Mouse (Mus musculus): ENCODE results near the gene Elovl7. TPM values are rescaled to one million over a fixed set of nuclear protein-coding genes. Genes with fewer than 3 reads are reported as not detected.

Gene Elovl7
- polyA plus RNA-seq, 1 experiment, result 13.8 TPM

DNA sequence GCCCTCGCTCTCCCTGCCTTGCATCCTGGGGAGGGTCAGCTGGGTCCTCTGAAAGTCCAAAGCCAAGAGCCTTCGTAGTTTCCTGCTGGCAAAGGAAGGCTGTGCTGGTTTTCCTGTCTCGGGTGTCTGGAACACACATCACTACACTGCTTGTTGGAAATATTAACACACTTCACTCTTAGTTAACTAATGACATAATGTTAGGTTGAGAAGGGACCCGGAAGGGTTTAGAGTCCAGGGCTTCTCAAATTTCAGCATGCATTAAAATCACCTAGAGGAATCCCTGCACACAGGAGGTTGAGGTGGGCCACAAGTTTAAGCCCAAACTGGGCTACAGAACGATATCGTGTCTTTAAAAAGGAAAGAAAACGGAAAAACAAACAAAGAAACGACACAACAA is 58.1 kb downstream of the Elovl7 start:
- no peaks in the 10 kb centered on the region for H3K36me3 ChIP-seq (ENCODE audit: control insufficient read depth, insufficient read depth, low read length, poor library complexity, severe bottlenecking)
- no peak overlapping the region for H3K9ac ChIP-seq (ENCODE audit: low read depth, poor library complexity, severe bottlenecking)
- H3K27ac ChIP-seq (ENCODE audit: insufficient read depth, low read length), result no peak overlapping the region

DNA sequence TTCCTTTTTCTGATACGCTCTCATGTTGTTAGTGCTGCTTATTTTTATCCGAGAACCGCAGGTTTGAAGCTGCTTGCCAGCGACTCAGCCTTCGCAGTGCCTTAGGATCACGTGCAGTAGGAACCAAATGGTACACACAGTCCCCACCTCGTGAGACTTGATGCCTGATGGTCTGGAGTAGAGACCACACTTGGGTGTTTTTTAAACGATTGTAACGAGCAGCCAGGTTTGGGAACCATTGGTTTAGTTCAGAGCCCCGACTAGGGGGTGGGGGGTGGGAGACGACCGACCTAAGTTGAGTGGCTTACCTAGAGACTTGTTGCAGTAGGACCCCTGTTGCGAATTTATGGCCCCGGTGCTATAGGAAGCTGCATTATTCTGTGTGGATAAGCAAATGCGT is 58.8 kb downstream of the Elovl7 start:
- H3K27me3 ChIP-seq (ENCODE audit: control insufficient read depth, insufficient read depth, low read length, poor library complexity, severe bottlenecking), result no peaks in the 10 kb centered on the region
- no peaks in the 10 kb centered on the region for H3K4me1 ChIP-seq (ENCODE audit: control insufficient read depth, insufficient read depth, low read length)
- no peak overlapping the region for H3K9ac ChIP-seq (ENCODE audit: low read depth, poor library complexity, severe bottlenecking)
- no peak overlapping the region for H3K4me3 ChIP-seq (ENCODE audit: low read depth, low read length)
- H3K9me3 ChIP-seq (replicated peaks; ENCODE audit: control insufficient read depth, insufficient read depth, low read length, poor library complexity, severe bottlenecking), result no peaks in the 10 kb centered on the region
- no peak for TF ChIP-seq POLR2A (IDR thresholded peaks at IDR 0.05; ENCODE audit: insufficient read depth, low read length)
- TF ChIP-seq EP300 (IDR thresholded peaks at IDR 0.05; ENCODE audit: insufficient read depth, low read depth, low read length), result no peak
- TF ChIP-seq CTCF (IDR thresholded peaks at IDR 0.05; ENCODE audit: low read depth, low read length), result no peak
- no peaks in the 10 kb centered on the region for H3K36me3 ChIP-seq (ENCODE audit: control insufficient read depth, insufficient read depth, low read length, poor library complexity, severe bottlenecking)
- no peak overlapping the region for H3K27ac ChIP-seq (ENCODE audit: insufficient read depth, low read length)

More for the DNA sequence above, 58.1 kb downstream of the Elovl7 start:
- Histone ChIP-seq H3K4me3 (ENCODE audit: low read depth, low read length) (no peak overlapping the region), H3K9me3 (replicated peaks; ENCODE audit: control insufficient read depth, insufficient read depth, low read length, poor library complexity, severe bottlenecking) (no peaks in the 10 kb centered on the region), H3K4me1 (ENCODE audit: control insufficient read depth, insufficient read depth, low read length) (no peaks in the 10 kb centered on the region), H3K27me3 (ENCODE audit: control insufficient read depth, insufficient read depth, low read length, poor library complexity, severe bottlenecking) (no peaks in the 10 kb centered on the region)
- no peak for TF ChIP-seq CTCF (IDR thresholded peaks at IDR 0.05; ENCODE audit: low read depth, low read length)
- TF ChIP-seq POLR2A (IDR thresholded peaks at IDR 0.05; ENCODE audit: insufficient read depth, low read length), result no peak
- TF ChIP-seq EP300 (IDR thresholded peaks at IDR 0.05; ENCODE audit: insufficient read depth, low read depth, low read length), result no peak

DNA sequence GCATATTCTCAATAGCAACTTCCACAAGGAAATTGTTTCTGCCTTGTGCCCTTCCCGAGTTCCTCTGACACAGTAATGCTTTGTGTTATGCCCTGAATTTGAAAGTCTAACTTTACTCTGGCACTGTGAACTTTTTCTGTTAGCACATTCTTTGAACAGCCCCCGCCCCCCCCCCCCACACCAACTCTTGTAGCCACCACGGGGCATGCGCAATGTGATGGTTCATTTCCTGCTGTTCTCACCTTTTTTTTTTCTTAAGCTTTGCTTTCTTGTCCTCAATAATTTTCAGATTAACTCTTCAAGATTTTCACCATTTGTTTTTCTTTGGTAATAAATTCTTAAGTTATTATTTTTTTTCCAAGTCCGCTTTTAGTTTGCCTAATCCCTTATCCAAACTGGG is 59.3 kb downstream of the Elovl7 start:
- no peaks in the 10 kb centered on the region for H3K4me1 ChIP-seq (ENCODE audit: control insufficient read depth, insufficient read depth, low read length)

DNA sequence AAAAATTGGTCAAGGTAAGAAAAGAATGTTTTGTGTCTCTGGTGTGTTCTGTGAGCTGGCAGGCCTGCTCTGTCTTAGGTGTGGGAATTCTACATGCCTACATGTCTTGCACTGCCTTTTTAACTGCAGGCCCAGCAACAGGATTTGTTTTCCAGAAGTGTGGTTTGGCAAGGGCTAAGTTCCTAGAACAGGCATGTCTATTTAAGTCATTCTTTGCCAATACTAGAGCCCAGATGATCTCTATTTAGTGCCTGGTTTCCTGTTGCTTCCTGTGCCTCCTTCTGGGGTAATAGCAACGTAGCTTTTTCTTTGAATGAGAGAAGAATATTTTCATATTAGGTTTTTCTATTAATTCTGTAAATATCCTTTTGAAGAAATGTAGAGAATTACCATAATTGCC is 62.4 kb downstream of the Elovl7 start:
- no peak for TF ChIP-seq EP300 (IDR thresholded peaks at IDR 0.05; ENCODE audit: insufficient read depth, low read depth, low read length)
- no peak for TF ChIP-seq CTCF (IDR thresholded peaks at IDR 0.05; ENCODE audit: low read depth, low read length)
- TF ChIP-seq POLR2A (IDR thresholded peaks at IDR 0.05; ENCODE audit: insufficient read depth, low read length), result no peak
- no peaks in the 10 kb centered on the region for H3K27me3 ChIP-seq (ENCODE audit: control insufficient read depth, insufficient read depth, low read length, poor library complexity, severe bottlenecking)
- H3K9me3 ChIP-seq (replicated peaks; ENCODE audit: control insufficient read depth, insufficient read depth, low read length, poor library complexity, severe bottlenecking), result no peaks in the 10 kb centered on the region
- H3K4me3 ChIP-seq (ENCODE audit: low read depth, low read length), result no peak overlapping the region
- H3K36me3 ChIP-seq (ENCODE audit: control insufficient read depth, insufficient read depth, low read length, poor library complexity, severe bottlenecking), result no peaks in the 10 kb centered on the region
- H3K9ac ChIP-seq (ENCODE audit: low read depth, poor library complexity, severe bottlenecking), result no peak overlapping the region
- no peak overlapping the region for H3K27ac ChIP-seq (ENCODE audit: insufficient read depth, low read length)
- H3K4me1 ChIP-seq (ENCODE audit: control insufficient read depth, insufficient read depth, low read length), result no peaks in the 10 kb centered on the region

More for the DNA sequence above, 59.3 kb downstream of the Elovl7 start:
- no peak overlapping the region for H3K27ac ChIP-seq (ENCODE audit: insufficient read depth, low read length)
- no peaks in the 10 kb centered on the region for H3K27me3 ChIP-seq (ENCODE audit: control insufficient read depth, insufficient read depth, low read length, poor library complexity, severe bottlenecking)
- no peak overlapping the region for H3K9ac ChIP-seq (ENCODE audit: low read depth, poor library complexity, severe bottlenecking)
- no peaks in the 10 kb centered on the region for H3K36me3 ChIP-seq (ENCODE audit: control insufficient read depth, insufficient read depth, low read length, poor library complexity, severe bottlenecking)
- no peaks in the 10 kb centered on the region for H3K9me3 ChIP-seq (replicated peaks; ENCODE audit: control insufficient read depth, insufficient read depth, low read length, poor library complexity, severe bottlenecking)
- TF ChIP-seq CTCF (IDR thresholded peaks at IDR 0.05; ENCODE audit: low read depth, low read length) (no peak), EP300 (IDR thresholded peaks at IDR 0.05; ENCODE audit: insufficient read depth, low read depth, low read length) (no peak), POLR2A (IDR thresholded peaks at IDR 0.05; ENCODE audit: insufficient read depth, low read length) (no peak)
- no peak overlapping the region for H3K4me3 ChIP-seq (ENCODE audit: low read depth, low read length)

DNA sequence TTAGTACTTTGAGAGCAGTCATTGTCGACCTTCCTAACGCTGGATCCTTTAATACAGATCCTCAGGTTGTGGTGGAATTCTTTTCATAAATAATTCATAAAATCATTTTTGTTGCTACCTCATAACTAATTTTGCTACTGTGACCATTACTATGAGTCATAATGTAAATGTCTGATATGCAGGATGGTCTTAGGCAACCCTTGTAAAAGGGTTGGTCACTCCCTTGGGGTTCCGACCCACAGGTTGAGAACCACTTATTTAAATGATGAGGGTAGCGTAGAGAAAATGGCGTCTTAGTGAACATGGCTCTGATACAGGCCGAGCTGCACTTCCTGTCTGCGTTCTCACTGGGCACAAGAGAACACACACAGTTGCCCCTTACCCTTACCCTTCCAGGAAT is 63.1 kb downstream of the Elovl7 start:
- H3K4me1 ChIP-seq (ENCODE audit: control insufficient read depth, insufficient read depth, low read length), result no peaks in the 10 kb centered on the region
- no peak overlapping the region for H3K4me3 ChIP-seq (ENCODE audit: low read depth, low read length)
- no peaks in the 10 kb centered on the region for H3K27me3 ChIP-seq (ENCODE audit: control insufficient read depth, insufficient read depth, low read length, poor library complexity, severe bottlenecking)
- no peak overlapping the region for H3K27ac ChIP-seq (ENCODE audit: insufficient read depth, low read length)
- H3K36me3 ChIP-seq (ENCODE audit: control insufficient read depth, insufficient read depth, low read length, poor library complexity, severe bottlenecking), result no peaks in the 10 kb centered on the region
- H3K9me3 ChIP-seq (replicated peaks; ENCODE audit: control insufficient read depth, insufficient read depth, low read length, poor library complexity, severe bottlenecking), result no peaks in the 10 kb centered on the region
- no peak overlapping the region for H3K9ac ChIP-seq (ENCODE audit: low read depth, poor library complexity, severe bottlenecking)
- TF ChIP-seq EP300 (IDR thresholded peaks at IDR 0.05; ENCODE audit: insufficient read depth, low read depth, low read length) (no peak), CTCF (IDR thresholded peaks at IDR 0.05; ENCODE audit: low read depth, low read length) (no peak), POLR2A (IDR thresholded peaks at IDR 0.05; ENCODE audit: insufficient read depth, low read length) (no peak)

DNA sequence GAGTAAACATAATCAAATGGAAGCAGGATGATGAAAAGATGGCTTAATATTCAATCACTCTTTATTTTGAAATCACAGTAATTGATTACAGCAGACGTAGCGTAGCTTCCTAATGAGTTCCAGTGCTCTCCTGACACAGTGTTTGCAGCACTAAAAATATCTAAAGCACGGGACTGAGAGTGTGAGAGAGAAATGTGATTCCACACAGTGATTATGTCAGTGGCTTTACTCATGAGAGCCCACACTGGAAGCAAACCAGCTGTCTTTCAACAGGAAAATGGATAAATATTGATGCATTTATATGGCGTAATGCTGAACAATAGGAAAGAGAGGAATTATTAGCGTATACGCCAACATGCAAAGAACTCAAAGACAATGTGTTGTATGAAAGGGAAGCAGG is 64.4 kb downstream of the Elovl7 start:
- H3K27me3 ChIP-seq (ENCODE audit: control insufficient read depth, insufficient read depth, low read length, poor library complexity, severe bottlenecking), result no peaks in the 10 kb centered on the region
- no peak overlapping the region for H3K27ac ChIP-seq (ENCODE audit: insufficient read depth, low read length)
- no peaks in the 10 kb centered on the region for H3K9me3 ChIP-seq (replicated peaks; ENCODE audit: control insufficient read depth, insufficient read depth, low read length, poor library complexity, severe bottlenecking)
- no peak overlapping the region for H3K4me3 ChIP-seq (ENCODE audit: low read depth, low read length)
- H3K36me3 ChIP-seq (ENCODE audit: control insufficient read depth, insufficient read depth, low read length, poor library complexity, severe bottlenecking), result no peaks in the 10 kb centered on the region
- H3K9ac ChIP-seq (ENCODE audit: low read depth, poor library complexity, severe bottlenecking), result no peak overlapping the region
- H3K4me1 ChIP-seq (ENCODE audit: control insufficient read depth, insufficient read depth, low read length), result no peaks in the 10 kb centered on the region
- TF ChIP-seq POLR2A (IDR thresholded peaks at IDR 0.05; ENCODE audit: insufficient read depth, low read length), result no peak
- TF ChIP-seq EP300 (IDR thresholded peaks at IDR 0.05; ENCODE audit: insufficient read depth, low read depth, low read length), result no peak
- TF ChIP-seq CTCF (IDR thresholded peaks at IDR 0.05; ENCODE audit: low read depth, low read length), result no peak
